Mouse (Mus musculus): Measurements from ENCODE around the gene Gm20388. TPM values are rescaled to one million over a fixed set of nuclear protein-coding genes. Genes with fewer than 3 reads are reported as not detected.

The Gm20388 gene
- polyA plus RNA-seq, 1 experiment from 2014 or later = 1.7 TPM

GRCm38 (mm10) chr8:121949222-121949800 is 2038.7 kb downstream of the Gm20388 start, which contains the start of gene Banp:
TSS of gene Banp (plus strand) at chr8:121949750.
- H3K27ac ChIP-seq = peak within 1 kb of the TSS; percentile 97
- H3K4me1 ChIP-seq (replicated peaks) = peaks cover 66% of the 10 kb centered on the region
- H3K9me3 ChIP-seq = no peaks in the 10 kb centered on the region
- no peaks in the 10 kb centered on the region; the same call in 1 of the 2 replicates for H3K27me3 ChIP-seq (ENCODE audit: insufficient read depth, poor library complexity, severe bottlenecking)
- peak within 1 kb of the TSS; percentile 95 for H3K4me3 ChIP-seq
- 66% methylated on average over 6 of the region's 6 CpGs for WGBS
- H3K36me3 ChIP-seq = peaks cover 21% of the 10 kb centered on the region
- DNase-seq (ENCODE audit: low spot score) = no peak

GRCm38 (mm10) chr8:121949941-121950748 is 2039.5 kb downstream of the Gm20388 start:
- Histone ChIP-seq H3K27me3 (ENCODE audit: insufficient read depth, poor library complexity, severe bottlenecking) (no peaks in the 10 kb centered on the region; the same call in 1 of the 2 replicates), H3K27ac (peak overlapping the region; percentile 97), H3K36me3 (peaks cover 29% of the 10 kb centered on the region), H3K4me3 (peak overlapping the region; percentile 95), H3K9me3 (no peaks in the 10 kb centered on the region), H3K4me1 (replicated peaks) (peaks cover 69% of the 10 kb centered on the region)
- DNase-seq (ENCODE audit: low spot score) = peak; percentile 98
- under 1% methylated on average over 65 of the region's 66 CpGs for WGBS

- DNase-seq (ENCODE audit: low spot score) = peak; percentile 52
- Histone ChIP-seq H3K4me3 (peak overlapping the region; percentile 95), H3K36me3 (peaks cover 37% of the 10 kb centered on the region), H3K9me3 (no peaks in the 10 kb centered on the region), H3K27me3 (ENCODE audit: insufficient read depth, poor library complexity, severe bottlenecking) (no peaks in the 10 kb centered on the region), H3K4me1 (replicated peaks) (peaks cover 69% of the 10 kb centered on the region), H3K27ac (peak overlapping the region; percentile 97)
- WGBS = under 1% methylated on average over 97 of the region's 97 CpGs
Observed at GRCm38 (mm10) chr8:121950749-121951655, 2040.4 kb downstream of the Gm20388 start.

- no peak for DNase-seq (ENCODE audit: low spot score)
- peak overlapping the region; percentile 97 for H3K27ac ChIP-seq
- 36% methylated on average over 7 of the region's 7 CpGs for WGBS
- no peaks in the 10 kb centered on the region for H3K9me3 ChIP-seq
- peak overlapping the region; percentile 95 for H3K4me3 ChIP-seq
- no peaks in the 10 kb centered on the region for H3K27me3 ChIP-seq (ENCODE audit: insufficient read depth, poor library complexity, severe bottlenecking)
- peaks cover 42% of the 10 kb centered on the region for H3K36me3 ChIP-seq
- H3K4me1 ChIP-seq (replicated peaks) = peaks cover 71% of the 10 kb centered on the region
Observed at GRCm38 (mm10) chr8:121951656-121952009, 2041.0 kb downstream of the Gm20388 start.

GRCm38 (mm10) chr8:121952122-121952521 is 2041.5 kb downstream of the Gm20388 start:
- no peaks in the 10 kb centered on the region for H3K9me3 ChIP-seq
- DNase-seq (ENCODE audit: low spot score) = no peak
- peaks cover 66% of the 10 kb centered on the region for H3K4me1 ChIP-seq (replicated peaks)
- H3K27ac ChIP-seq = no peak overlapping the region
- no peaks in the 10 kb centered on the region for H3K27me3 ChIP-seq (ENCODE audit: insufficient read depth, poor library complexity, severe bottlenecking)
- H3K36me3 ChIP-seq = peaks cover 42% of the 10 kb centered on the region
- H3K4me3 ChIP-seq = peak overlapping the region; percentile 95

GRCm38 (mm10) chr8:121952800-121953199 is 2042.2 kb downstream of the Gm20388 start:
- H3K4me1 ChIP-seq (replicated peaks) = peaks cover 59% of the 10 kb centered on the region
- no peaks in the 10 kb centered on the region for H3K9me3 ChIP-seq
- WGBS = 96% methylated on average over 7 of the region's 7 CpGs
- DNase-seq (ENCODE audit: low spot score) = no peak
- H3K4me3 ChIP-seq = peak overlapping the region; percentile 95; the same call in 1 of the 2 replicates
- H3K36me3 ChIP-seq = peaks cover 46% of the 10 kb centered on the region
- no peak overlapping the region for H3K27ac ChIP-seq
- H3K27me3 ChIP-seq (ENCODE audit: insufficient read depth, poor library complexity, severe bottlenecking) = no peaks in the 10 kb centered on the region

GRCm38 (mm10) chr8:121953821-121954545 is 2043.3 kb downstream of the Gm20388 start:
- WGBS = 81% methylated on average over 3 of the region's 3 CpGs
- Histone ChIP-seq H3K4me3 (no peak overlapping the region), H3K9me3 (no peaks in the 10 kb centered on the region), H3K27me3 (ENCODE audit: insufficient read depth, poor library complexity, severe bottlenecking) (no peaks in the 10 kb centered on the region), H3K36me3 (peaks cover 46% of the 10 kb centered on the region), H3K4me1 (replicated peaks) (peaks cover 54% of the 10 kb centered on the region), H3K27ac (no peak overlapping the region)
- no peak for DNase-seq (ENCODE audit: low spot score)

- Histone ChIP-seq H3K27ac (no peak overlapping the region), H3K9me3 (no peaks in the 10 kb centered on the region), H3K36me3 (peaks cover 46% of the 10 kb centered on the region), H3K4me1 (replicated peaks) (peaks cover 51% of the 10 kb centered on the region), H3K4me3 (no peak overlapping the region), H3K27me3 (ENCODE audit: insufficient read depth, poor library complexity, severe bottlenecking) (no peaks in the 10 kb centered on the region)
- 89% methylated on average over 10 of the region's 10 CpGs for WGBS
- DNase-seq (ENCODE audit: low spot score) = no peak
Observed at GRCm38 (mm10) chr8:121954981-121955555, 2044.4 kb downstream of the Gm20388 start.

GRCm38 (mm10) chr8:121955825-121956500 is 2045.3 kb downstream of the Gm20388 start:
- no peak for DNase-seq (ENCODE audit: low spot score)
- no peaks in the 10 kb centered on the region for H3K27me3 ChIP-seq (ENCODE audit: insufficient read depth, poor library complexity, severe bottlenecking)
- peaks cover 46% of the 10 kb centered on the region for H3K36me3 ChIP-seq
- H3K4me3 ChIP-seq = no peak overlapping the region
- peaks cover 47% of the 10 kb centered on the region for H3K4me1 ChIP-seq (replicated peaks)
- 75% methylated on average over 1 of the region's 1 CpGs for WGBS
- H3K27ac ChIP-seq = no peak overlapping the region
- H3K9me3 ChIP-seq = no peaks in the 10 kb centered on the region

GRCm38 (mm10) chr8:121958395-121958794 is 2047.8 kb downstream of the Gm20388 start:
- Histone ChIP-seq H3K4me1 (replicated peaks) (peaks cover 26% of the 10 kb centered on the region), H3K36me3 (peaks cover 35% of the 10 kb centered on the region), H3K27ac (no peak overlapping the region), H3K9me3 (no peaks in the 10 kb centered on the region), H3K27me3 (ENCODE audit: insufficient read depth, poor library complexity, severe bottlenecking) (no peaks in the 10 kb centered on the region), H3K4me3 (no peak overlapping the region)
- DNase-seq (ENCODE audit: low spot score) = no peak
- 96% methylated on average over 1 of the region's 1 CpGs for WGBS

GRCm38 (mm10) chr8:121962892-121963291 is 2052.3 kb downstream of the Gm20388 start:
- no peaks in the 10 kb centered on the region for H3K27me3 ChIP-seq (ENCODE audit: insufficient read depth, poor library complexity, severe bottlenecking)
- H3K4me3 ChIP-seq = no peak overlapping the region
- peaks cover 11% of the 10 kb centered on the region for H3K36me3 ChIP-seq

More at GRCm38 (mm10) chr8:121962892-121963291, 2052.3 kb downstream of the Gm20388 start:
- H3K27ac ChIP-seq = no peak overlapping the region
- no peak for DNase-seq (ENCODE audit: low spot score)
- H3K9me3 ChIP-seq = no peaks in the 10 kb centered on the region
- WGBS = 78% methylated on average over 3 of the region's 3 CpGs
- peaks cover 37% of the 10 kb centered on the region for H3K4me1 ChIP-seq (replicated peaks)

Data from hindbrain, embryonic 10.5 days (tissue).